Mouse (Mus musculus) cerebellum, adult 8-10 months (tissue): ENCODE measurements around the gene Olfr305.
"Not testable (repeated sequence)": the region's sequence is repeated elsewhere in the genome, so short reads cannot be mapped to it uniquely, and the experiment has no call there.

Source experiments
- DNase-seq: peaks from one replicate; pipeline ENCODE4 v3.0.0; 2022

The Olfr305 gene

GRCm38 (mm10) chr7:86366828-86367227 is at the start of gene Olfr305:
Gene Olfr305, minus strand, starts transcription at chr7:86366928.
- DNase-seq: no peak

- no peak for DNase-seq
Observed at GRCm38 (mm10) chr7:86403546-86403945, 36.8 kb upstream of the Olfr305 start, which contains the start of gene Olfr301. Gene Olfr301, plus strand, starts transcription at chr7:86403846.

- no peak for DNase-seq
Observed at GRCm38 (mm10) chr7:86397689-86398088, 31.0 kb upstream of the Olfr305 start, which contains the start of gene Olfr303. Gene Olfr303, minus strand, starts transcription at chr7:86397789.

DNA sequence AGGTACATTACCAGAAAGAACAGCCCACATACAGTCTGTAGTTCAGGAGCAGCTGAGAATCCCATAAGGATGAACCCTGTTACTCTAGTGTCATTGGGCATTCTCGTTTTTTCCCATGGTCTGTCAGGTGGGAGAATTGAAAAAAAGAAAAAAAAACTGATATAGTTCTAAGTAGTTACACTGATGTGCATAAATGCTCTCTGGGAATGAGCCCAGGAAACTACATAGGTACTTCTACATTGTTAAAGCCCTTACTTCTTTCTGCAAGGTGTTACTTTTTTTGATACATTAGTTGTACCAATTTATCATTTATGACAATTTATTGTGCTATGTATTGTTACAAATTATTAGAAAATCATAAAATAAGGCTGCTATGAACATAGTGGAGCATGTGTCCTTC is 19.8 kb upstream of the Olfr305 start, which contains the start of gene Olfr304:
TSS of gene Olfr304 (minus strand) at position 101 of the 400 bp plus-strand sequence.
- DNase-seq: no peak

- DNase-seq: no peak
Observed at GRCm38 (mm10) chr7:86385769-86386168, 19.0 kb upstream of the Olfr305 start.

GRCm38 (mm10) chr7:86346296-86346695 is 20.4 kb downstream of the Olfr305 start:
- not testable (repeated sequence) for DNase-seq

DNA sequence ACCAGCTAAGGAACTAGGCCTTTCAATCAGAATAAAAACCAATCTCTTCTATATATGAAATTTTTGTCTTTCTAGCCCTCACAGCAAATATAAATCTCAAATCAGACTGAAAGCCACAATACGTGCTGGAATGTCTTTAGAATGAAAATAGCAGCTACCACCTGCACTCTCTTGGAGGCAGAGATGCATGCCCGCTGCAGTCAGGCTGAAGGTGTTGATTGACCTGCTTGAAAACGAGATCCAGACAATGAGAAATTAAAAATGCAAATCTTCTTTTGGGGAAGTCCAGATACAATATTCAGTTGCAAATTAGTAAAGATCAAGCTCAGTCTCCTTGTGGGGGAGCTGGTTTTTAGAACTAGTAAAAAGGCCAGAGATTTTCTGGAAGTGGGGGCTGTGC is 22.5 kb downstream of the Olfr305 start:
- no peak for DNase-seq

GRCm38 (mm10) chr7:86342881-86343565 is 23.7 kb downstream of the Olfr305 start:
- no peak for DNase-seq

- no peak for DNase-seq
Observed at GRCm38 (mm10) chr7:86337486-86337885, 29.2 kb downstream of the Olfr305 start, which contains the start of gene Olfr307. Gene Olfr307, minus strand, starts transcription at chr7:86337586.

DNA sequence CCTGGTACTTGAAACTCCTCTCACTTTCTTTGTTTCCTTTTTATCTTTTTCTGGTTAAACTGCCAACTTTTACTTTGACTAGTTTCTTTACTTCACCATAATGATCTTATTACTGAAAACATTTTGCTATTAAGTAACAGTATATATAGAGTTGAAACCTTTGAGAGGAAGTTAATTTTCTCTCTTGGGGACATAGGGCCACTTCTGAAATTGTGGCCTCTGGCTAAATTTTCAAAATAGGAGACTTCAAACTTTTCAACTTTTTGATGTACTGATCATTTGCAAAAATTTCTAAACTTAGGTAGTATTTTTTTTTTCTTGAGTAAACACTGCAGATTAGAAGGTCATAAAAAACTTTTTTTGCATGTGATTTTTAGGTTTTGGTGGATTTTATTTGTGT is 41.2 kb downstream of the Olfr305 start, which contains the start of gene Olfr308:
TSS of gene Olfr308 (minus strand) at position 101 of the 400 bp plus-strand sequence.
- DNase-seq: no peak

DNA sequence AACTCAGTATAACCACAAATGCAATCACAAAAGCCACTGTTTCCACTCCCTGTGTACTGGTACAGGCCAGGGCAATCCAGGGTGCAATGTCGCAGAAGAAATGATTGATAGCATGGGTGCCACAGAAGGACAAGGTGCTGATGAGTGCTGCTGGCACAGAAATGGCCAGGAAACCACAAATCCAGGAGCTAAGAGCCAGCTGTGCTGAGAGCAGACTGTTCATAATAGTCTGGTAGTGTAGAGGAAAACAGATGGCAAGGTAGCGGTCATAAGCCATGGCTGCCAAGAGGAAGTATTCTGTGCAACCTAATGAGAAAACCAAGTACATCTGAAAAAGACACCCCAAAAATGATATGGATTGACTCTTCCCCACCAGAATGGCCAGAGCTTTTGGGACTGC is 45.4 kb downstream of the Olfr305 start:
- no peak for DNase-seq

DNA sequence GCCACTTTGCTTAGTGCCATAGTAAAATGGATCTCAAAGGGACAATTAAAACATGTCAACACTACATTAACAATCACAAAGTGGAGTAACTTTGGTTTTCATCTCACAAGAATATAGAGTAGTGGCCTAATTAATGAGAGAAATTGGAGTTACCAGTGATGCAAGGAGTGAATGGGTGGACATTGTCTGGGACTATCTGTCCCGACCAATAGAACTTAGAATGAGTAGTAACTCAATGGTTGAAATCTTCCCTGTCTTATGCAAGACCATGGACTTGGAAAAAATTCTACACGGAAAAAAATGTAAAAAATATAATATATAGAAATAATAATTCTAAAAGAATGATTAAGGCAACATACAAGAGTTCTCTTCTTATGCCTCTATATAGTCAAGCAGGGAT is 53.1 kb downstream of the Olfr305 start, which contains the start of gene Olfr309:
TSS of gene Olfr309 (minus strand) at position 101 of the 400 bp plus-strand sequence.
- no peak for DNase-seq
